Mouse (Mus musculus): Measurements from ENCODE around the gene Mup5.
"Not testable (repeated sequence)": the region's sequence is repeated elsewhere in the genome, so short reads cannot be mapped to it uniquely, and the experiment has no call there.

GRCm38 (mm10) chr4:61808926-61809325, 26.1 kb downstream of the Mup5 start:
- not testable (repeated sequence) for TF ChIP-seq POLR2A (IDR thresholded peaks at IDR 0.05; ENCODE audit: control insufficient read depth in 1 of 2, insufficient read depth in 1 of 2, low read depth in 1 of 2, low read length in 2 of 2, poor library complexity in 1 of 2); GATA1 (IDR thresholded peaks at IDR 0.05; ENCODE audit: low read depth, low read length); CTCF (IDR thresholded peaks at IDR 0.05 in 2 of 3, conservative IDR thresholded peaks at IDR 0.05 in 1 of 3; ENCODE audit: control insufficient read depth in 1 of 3, insufficient read depth in 1 of 3, low read depth in 2 of 3, low read length in 3 of 3, poor library complexity in 1 of 3, severe bottlenecking in 1 of 3); MAFK (IDR thresholded peaks at IDR 0.05; ENCODE audit: borderline replicate concordance, low read depth, low read length); USF1 (IDR thresholded peaks at IDR 0.05; ENCODE audit: low read depth, low read length); HCFC1 (IDR thresholded peaks at IDR 0.05; ENCODE audit: low read depth, low read length); NRF1 (IDR thresholded peaks at IDR 0.05; ENCODE audit: insufficient read depth, low read depth, low read length, poor library complexity, severe bottlenecking); ZKSCAN1 (IDR thresholded peaks at IDR 0.05; ENCODE audit: low read depth, low read length); CHD1 (IDR thresholded peaks at IDR 0.05; ENCODE audit: low read depth, low read length); RCOR1 (IDR thresholded peaks at IDR 0.05; ENCODE audit: low read depth, low read length); TAL1 (IDR thresholded peaks at IDR 0.05; ENCODE audit: low read length); TCF12 (IDR thresholded peaks at IDR 0.05; ENCODE audit: low read depth, low read length); POLR2AphosphoS5 (IDR thresholded peaks at IDR 0.05; ENCODE audit: borderline replicate concordance, low read depth, low read length); EP300 (IDR thresholded peaks at IDR 0.05; ENCODE audit: low read depth in 1 of 2, low read length in 2 of 2)

Data from MEL (cell line).